Mouse (Mus musculus) CH12.LX (cell line): ENCODE measurements around the gene Cd46.

Experiments
- CTCF ChIP-seq, 2 experiments: IDR thresholded peaks in 1 of 2; conservative IDR thresholded peaks in 1 of 2; 2 replicates each; pipeline ENCODE4 v1.5.1; 2011 to 2012; ENCODE audit warnings: low read depth in 2 of 2, low read length in 2 of 2, improper control_type of control experiment in 1 of 2, inconsistent platforms in 1 of 2, mild to moderate bottlenecking in 1 of 2, moderate library complexity in 1 of 2
- EP300 ChIP-seq: IDR thresholded peaks from 2 replicates; pipeline ENCODE4 v1.6.1; 2011; ENCODE audit warnings: low read length, improper control_type of control experiment
- ETS1 ChIP-seq: conservative IDR thresholded peaks from 2 replicates; pipeline ENCODE4 v1.6.1; 2012; ENCODE audit warnings: low read depth, mild to moderate bottlenecking, inconsistent platforms, low read length, improper control_type of control experiment, moderate library complexity
- KAT2A ChIP-seq: IDR thresholded peaks from 2 replicates; pipeline ENCODE4 v1.6.1; 2012; ENCODE audit warnings: low read length, improper control_type of control experiment, inconsistent platforms; ENCODE audit not compliant: insufficient replicate concordance
- POLR2A ChIP-seq: IDR thresholded peaks from 2 replicates; pipeline ENCODE4 v1.6.1; 2011; ENCODE audit warnings: low read depth, mild to moderate bottlenecking, improper control_type of control experiment, low read length
- SIN3A ChIP-seq: IDR thresholded peaks from 2 replicates; pipeline ENCODE4 v1.6.1; 2012; ENCODE audit warnings: low read length, improper control_type of control experiment, inconsistent platforms
- TBP ChIP-seq: conservative IDR thresholded peaks from 2 replicates; pipeline ENCODE4 v1.6.1; 2011; ENCODE audit warnings: low read depth, low read length, improper control_type of control experiment
- USF1 ChIP-seq: IDR thresholded peaks from 2 replicates; pipeline ENCODE4 v1.6.1; 2014; ENCODE audit warnings: low read depth, mild to moderate bottlenecking, inconsistent platforms, low read length, improper control_type of control experiment
- ZKSCAN1 ChIP-seq: IDR thresholded peaks from 2 replicates; pipeline ENCODE4 v1.6.1; 2012; ENCODE audit warnings: low read depth, inconsistent platforms, low read length, improper control_type of control experiment, borderline replicate concordance

GRCm38 (mm10) chr1:194995196-194995595, 96.9 kb downstream of the Cd46 start:
- TF ChIP-seq CTCF (conservative IDR thresholded peaks at IDR 0.05 in 1 of 2, IDR thresholded peaks at IDR 0.05 in 1 of 2; ENCODE audit: low read depth in 2 of 2, low read length in 2 of 2) = no peak
- TF ChIP-seq POLR2A = no peak
- no peak for TF ChIP-seq ZKSCAN1
- TF ChIP-seq USF1 = no peak
- no peak for TF ChIP-seq KAT2A
- peak; percentile 77 for TF ChIP-seq ETS1
- no peak for TF ChIP-seq SIN3A
- TF ChIP-seq EP300 = peak; percentile 36; the same call in 1 of the 2 replicates
- TF ChIP-seq TBP = no peak
